Mouse (Mus musculus) brain, embryonic 14.5 days (tissue): ENCODE results near the gene Tbck. TPM values are rescaled to one million over a fixed set of nuclear protein-coding genes. Genes with fewer than 3 reads are reported as not detected.

Experiments
- DNase-seq: peaks from one replicate; pipeline ENCODE4 v3.0.0-alpha.2; 2011; ENCODE audit warnings: low read depth
- CTCF ChIP-seq: fragments of 200-500 bp; IDR thresholded peaks from 2 replicates; pipeline ENCODE4 v1.5.1; 2012; ENCODE audit warnings: inconsistent platforms, mild to moderate bottlenecking, moderate library complexity, borderline replicate concordance; ENCODE audit not compliant: insufficient read depth, insufficient read length; ENCODE audit errors: extremely low read depth
- POLR2A ChIP-seq: fragments of 200-500 bp; IDR thresholded peaks from 2 replicates; pipeline ENCODE4 v1.6.1; 2012; ENCODE audit warnings: mild to moderate bottlenecking, inconsistent platforms, borderline replicate concordance; ENCODE audit not compliant: poor library complexity, insufficient read depth, insufficient read length, severe bottlenecking; ENCODE audit errors: extremely low read depth
- polyA plus RNA-seq: library from polyadenylated mRNA; depleted of rRNA; stranded (reverse); fragments of >200 nt; gene quantifications from 2 replicates; pipeline ENCODE4 v1.2.3, GENCODE M21; 2012

Gene Tbck
- polyA plus RNA-seq, 1 experiment, result 13.4 TPM

DNA sequence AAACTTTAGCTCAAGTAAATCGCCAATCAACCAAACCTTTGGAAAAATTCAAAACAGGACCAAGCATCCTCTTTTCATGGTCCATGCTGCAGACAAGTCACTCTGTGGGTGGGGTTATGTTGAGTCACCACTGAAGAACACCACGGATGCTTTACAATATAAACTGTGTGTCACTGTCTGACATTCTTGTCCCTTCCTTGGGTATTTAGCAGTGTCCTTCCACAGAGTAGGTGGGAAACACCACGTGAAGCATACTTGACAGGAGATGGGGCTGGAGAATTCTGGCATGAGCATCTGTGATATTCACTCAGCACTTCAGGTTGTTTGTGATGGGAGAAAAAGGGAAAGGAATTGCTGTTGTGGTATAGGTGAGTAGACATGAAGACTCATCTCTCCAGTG, 183.0 kb downstream of the Tbck start:
- TF ChIP-seq POLR2A (no peak), CTCF (no peak)
- no peak for DNase-seq

GRCm38 (mm10) chr3:132868838-132869237, 184.9 kb downstream of the Tbck start:
- TF ChIP-seq POLR2A, result no peak
- TF ChIP-seq CTCF, result no peak
- DNase-seq, result no peak

GRCm38 (mm10) chr3:132870079-132870478, 186.1 kb downstream of the Tbck start:
- no peak for DNase-seq
- no peak for TF ChIP-seq CTCF
- no peak for TF ChIP-seq POLR2A

- DNase-seq, result no peak
- TF ChIP-seq POLR2A (no peak), CTCF (no peak)
Measured at GRCm38 (mm10) chr3:132871318-132871904, 187.5 kb downstream of the Tbck start.

DNA sequence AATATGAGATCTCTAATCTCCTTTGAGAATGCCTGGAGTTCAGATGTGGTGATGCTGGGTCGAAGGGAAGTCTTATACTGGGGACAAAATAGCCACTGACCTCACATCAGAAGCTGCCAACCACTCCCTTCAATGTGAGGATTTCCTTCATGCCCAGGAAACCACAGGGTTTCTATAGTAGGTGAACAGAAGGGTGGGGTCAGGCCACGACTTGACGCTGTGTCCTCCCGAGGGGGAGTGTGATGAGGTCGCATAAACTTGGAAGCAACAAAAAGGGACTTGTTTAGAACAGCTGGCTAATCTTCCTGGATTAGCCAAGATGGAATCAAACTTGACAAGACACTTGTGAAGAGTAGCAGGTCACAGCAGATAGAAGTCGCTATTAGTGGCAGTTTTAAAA, 189.3 kb downstream of the Tbck start:
- DNase-seq, result no peak
- no peak for TF ChIP-seq CTCF
- TF ChIP-seq POLR2A, result no peak

DNA sequence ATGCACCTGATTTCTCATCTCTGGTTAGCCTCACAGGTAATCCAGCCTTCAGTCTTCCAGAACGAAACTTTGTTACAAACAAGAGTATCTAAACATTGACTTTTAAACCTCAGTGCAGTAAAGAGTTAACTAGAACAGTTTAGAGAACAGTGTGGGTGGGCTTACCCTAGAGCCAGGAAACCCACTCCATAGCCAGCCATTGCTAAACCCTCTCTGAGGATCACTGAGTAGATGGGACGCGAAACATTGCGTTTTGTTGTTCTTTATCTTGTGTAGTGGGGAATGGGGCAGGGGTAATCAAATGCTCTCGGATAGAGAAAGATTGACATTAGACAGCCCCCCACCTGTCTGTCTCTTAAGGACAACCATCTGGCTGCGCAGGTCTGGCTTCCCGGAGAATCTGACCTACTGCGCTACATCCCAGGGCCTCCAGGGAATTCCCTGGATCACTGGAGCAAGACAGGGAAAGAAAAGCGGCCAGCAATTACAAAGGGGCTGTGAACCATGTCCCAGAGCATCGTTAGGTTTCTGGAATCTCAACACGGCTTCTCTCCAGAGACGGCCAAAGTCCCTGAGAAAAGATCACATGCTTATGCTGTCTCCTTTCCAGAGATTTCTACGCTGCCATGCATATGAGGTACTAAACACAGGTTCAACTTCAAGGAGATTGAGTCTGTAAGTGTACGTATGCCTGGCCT, 192.2 kb downstream of the Tbck start:
- DNase-seq, result peak; percentile 25
- TF ChIP-seq CTCF (no peak), POLR2A (no peak)

GRCm38 (mm10) chr3:132876933-132877676, 193.2 kb downstream of the Tbck start:
- DNase-seq, result no peak

GRCm38 (mm10) chr3:132880361-132880760, 196.4 kb downstream of the Tbck start:
- DNase-seq, result no peak
- TF ChIP-seq CTCF (no peak), POLR2A (no peak)

More at GRCm38 (mm10) chr3:132876933-132877676, 193.2 kb downstream of the Tbck start:
- TF ChIP-seq POLR2A, result no peak
- TF ChIP-seq CTCF, result no peak

GRCm38 (mm10) chr3:132880826-132881225, 196.9 kb downstream of the Tbck start:
- TF ChIP-seq CTCF (no peak), POLR2A (no peak)
- peak; percentile 74 for DNase-seq

- no peak for TF ChIP-seq POLR2A
- TF ChIP-seq CTCF, result no peak
- no peak for DNase-seq
Measured at GRCm38 (mm10) chr3:132883256-132883655, 199.3 kb downstream of the Tbck start.

DNA sequence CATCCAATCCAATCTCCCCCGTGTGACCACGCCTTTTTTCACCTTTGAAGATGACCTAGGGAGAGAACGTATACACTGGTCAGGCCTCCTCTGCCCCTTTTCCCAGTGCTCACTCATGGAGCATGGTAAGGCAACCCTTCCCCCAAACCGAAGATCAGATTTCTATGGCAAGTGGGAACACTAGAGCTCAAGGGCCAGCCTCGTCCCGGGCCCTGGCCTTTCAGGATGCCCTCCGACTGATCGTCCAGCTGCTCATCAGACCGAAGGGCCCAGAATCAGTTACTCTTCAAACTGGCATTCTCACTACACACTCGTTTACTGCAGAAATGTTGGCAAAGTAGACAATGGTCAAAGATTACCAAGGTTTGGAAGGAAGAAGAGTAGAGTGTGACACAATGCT, 200.5 kb downstream of the Tbck start:
- no peak for DNase-seq
- TF ChIP-seq POLR2A (no peak), CTCF (no peak)
